Mouse (Mus musculus) liver, embryonic 12.5 days (tissue): Measurements from ENCODE around the gene Ppp1cc. TPM values are rescaled to one million over a fixed set of nuclear protein-coding genes. Genes with fewer than 3 reads are reported as not detected.

Source experiments
- ATAC-seq: fragments of 200-750 bp; cut with Nextera tagmentation; 2 replicates; pipeline ENCODE4 v1.8.0; 2017; ENCODE audit warnings: moderate number of reproducible peaks, mild to moderate bottlenecking, moderate library complexity
- H3K27ac ChIP-seq: fragments of 300-500 bp; sonication (generic); 2 replicates; pipeline ENCODE4 v1.5.1; 2016; ENCODE audit warnings: mild to moderate bottlenecking
- H3K27me3 ChIP-seq: fragments of 300-500 bp; sonication (generic); replicated peaks from 2 replicates; pipeline ENCODE4 v1.6.1; 2016; ENCODE audit warnings: mild to moderate bottlenecking, moderate library complexity
- H3K36me3 ChIP-seq: fragments of 300-500 bp; sonication (generic); 2 replicates; pipeline ENCODE4 v1.6.1; 2016; ENCODE audit warnings: mild to moderate bottlenecking, moderate library complexity
- H3K4me1 ChIP-seq: fragments of 300-500 bp; sonication (generic); 2 replicates; pipeline ENCODE4 v1.6.1; 2016
- H3K4me2 ChIP-seq: fragments of 300-500 bp; sonication (generic); 2 replicates; pipeline ENCODE4 v1.6.1; 2016; ENCODE audit warnings: mild to moderate bottlenecking, moderate library complexity
- H3K4me3 ChIP-seq: fragments of 300-500 bp; sonication (generic); 2 replicates; pipeline ENCODE4 v1.5.1; 2016; ENCODE audit warnings: mild to moderate bottlenecking, moderate library complexity
- H3K9ac ChIP-seq: fragments of 300-500 bp; sonication (generic); 2 replicates; pipeline ENCODE4 v1.6.1; 2016; ENCODE audit warnings: mild to moderate bottlenecking, moderate library complexity
- H3K9me3 ChIP-seq: fragments of 300-500 bp; sonication (generic); replicated peaks from 2 replicates; pipeline ENCODE4 v1.6.1; 2016; ENCODE audit warnings: mild to moderate bottlenecking, moderate library complexity
- WGBS: fragments of 180-500 bp; shearing (Covaris S2); methylation state at CpG from one replicate; pipeline ENCODE4 v1.1.7; 2016; ENCODE audit not compliant: insufficient replicate concordance; 5-methylcytosine and 5-hydroxymethylcytosine counted together
- polyA plus RNA-seq: library from polyadenylated mRNA; unstranded; fragments of >200 nt; fragmentation: Nextera tagmentation; extraction: Ambion mirVana; gene quantifications from 2 replicates; pipeline ENCODE4 v1.2.1, GENCODE M21; 2016

The Ppp1cc gene
- polyA plus RNA-seq, 1 experiment from 2014 or later, result 228 TPM

DNA sequence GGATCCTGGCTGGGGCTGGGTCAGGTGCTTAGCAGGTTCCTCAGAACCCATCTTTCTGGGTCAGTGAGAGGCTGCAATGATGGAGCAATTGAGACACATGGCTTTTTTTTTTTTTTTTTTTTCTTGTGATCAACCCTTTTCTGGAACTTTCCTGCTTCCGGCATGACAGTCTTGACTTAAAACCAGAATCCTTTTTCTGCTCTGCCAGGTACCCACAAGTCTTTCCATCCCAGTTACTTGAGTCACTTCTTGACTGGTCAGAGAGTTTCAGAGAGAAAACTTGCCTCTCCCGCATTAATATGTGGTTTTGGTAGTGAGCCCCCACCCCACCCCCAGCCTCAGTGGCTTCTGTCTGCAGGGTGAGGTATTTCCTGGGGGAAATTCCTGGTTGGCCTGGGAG, 66.2 kb downstream of the Ppp1cc start:
- peaks cover 12% of the 10 kb centered on the region for H3K4me1 ChIP-seq
- 75% methylated on average over 2 of the region's 2 CpGs for WGBS
- H3K27me3 ChIP-seq, result no peaks in the 10 kb centered on the region
- H3K4me2 ChIP-seq, result no peak overlapping the region
- H3K9ac ChIP-seq, result no peak overlapping the region
- no peak overlapping the region for H3K27ac ChIP-seq
- H3K36me3 ChIP-seq, result no peaks in the 10 kb centered on the region
- no peaks in the 10 kb centered on the region for H3K9me3 ChIP-seq
- no peak overlapping the region for H3K4me3 ChIP-seq
- ATAC-seq, result no peak

Other genes with a start within 250 kb of the Ppp1cc start
- 2.5 and 2.7 TPM in 2 replicates for gene Cux2, start 108.2 kb upstream of the Ppp1cc start, polyA plus RNA-seq
- gene Myl2, start 57.3 kb upstream of the Ppp1cc start, polyA plus RNA-seq, result 0.35 and 2.5 TPM in 2 replicates
- not detected in 2 replicates for gene Ccdc63, start 17.5 kb upstream of the Ppp1cc start, polyA plus RNA-seq
- gene Hvcn1, start 48.5 kb downstream of the Ppp1cc start, polyA plus RNA-seq, result 1.8 and 2.1 TPM in 2 replicates
- gene Tctn1, start 106.2 kb downstream of the Ppp1cc start, polyA plus RNA-seq, result 1.2 and 1.7 TPM in 2 replicates
- 6.1 and 6.8 TPM in 2 replicates for gene Pptc7, start 126.1 kb downstream of the Ppp1cc start, polyA plus RNA-seq
- gene Rad9b, start 196.0 kb downstream of the Ppp1cc start, polyA plus RNA-seq, result 4.7 and 6.1 TPM in 2 replicates
- 133 and 137 TPM in 2 replicates for gene Vps29, start 196.1 kb downstream of the Ppp1cc start, polyA plus RNA-seq
- gene Gpn3, start 213.6 kb downstream of the Ppp1cc start, polyA plus RNA-seq, result 80.3 and 85.1 TPM in 2 replicates
- 29.6 and 31.6 TPM in 2 replicates for gene Fam216a, start 214.1 kb downstream of the Ppp1cc start, polyA plus RNA-seq
- 101 and 103 TPM in 2 replicates for gene Arpc3, start 233.6 kb downstream of the Ppp1cc start, polyA plus RNA-seq